Mouse (Mus musculus) intestine, embryonic 14.5 days (tissue): ENCODE measurements around the gene Enoph1. TPM values are rescaled to one million over a fixed set of nuclear protein-coding genes. Genes with fewer than 3 reads are reported as not detected.

ENCODE experiments used
- ATAC-seq: fragments of 200-750 bp; cut with Nextera tagmentation; replicated peaks from 2 replicates; pipeline ENCODE4 v1.8.0; 2017; ENCODE audit warnings: low read depth, moderate number of reproducible peaks, moderate TSS enrichment, moderate library complexity; ENCODE audit not compliant: low FRiP score, low TSS enrichment
- DNase-seq: peaks from one replicate; pipeline ENCODE4 v3.0.0-alpha.2; 2018; ENCODE audit warnings: low spot score
- H3K27ac ChIP-seq: fragments of 300-500 bp; sonication (generic); 2 replicates; pipeline ENCODE4 v1.5.1; 2014; ENCODE audit warnings: low read depth, mild to moderate bottlenecking, control low read depth
- H3K27me3 ChIP-seq: fragments of 300-500 bp; sonication (generic); replicated peaks from 2 replicates; pipeline ENCODE4 v1.6.1; 2014; ENCODE audit warnings: low read length, control low read depth; ENCODE audit not compliant: control insufficient read depth, insufficient read depth
- H3K36me3 ChIP-seq: fragments of 300-500 bp; sonication (generic); 2 replicates; pipeline ENCODE4 v1.6.1; 2014; ENCODE audit warnings: low read length, control low read depth; ENCODE audit not compliant: control insufficient read depth, insufficient read depth
- H3K4me1 ChIP-seq: fragments of 300-500 bp; sonication (generic); replicated peaks from 2 replicates; pipeline ENCODE4 v1.6.1; 2014; ENCODE audit warnings: low read length, control low read depth, mixed read lengths; ENCODE audit not compliant: control insufficient read depth, insufficient read depth
- H3K4me2 ChIP-seq: fragments of 300-500 bp; sonication (generic); 2 replicates; pipeline ENCODE4 v1.6.1; 2014; ENCODE audit warnings: low read length
- H3K4me3 ChIP-seq: fragments of 300-500 bp; sonication (generic); 2 replicates; pipeline ENCODE4 v1.5.1; 2014; ENCODE audit warnings: low read depth, low read length, control low read depth, mixed read lengths
- H3K9ac ChIP-seq: fragments of 300-500 bp; sonication (generic); 2 replicates; pipeline ENCODE4 v1.6.1; 2014; ENCODE audit warnings: mild to moderate bottlenecking, low read length
- H3K9me3 ChIP-seq: fragments of 300-500 bp; sonication (generic); 2 replicates; pipeline ENCODE4 v1.6.1; 2016; ENCODE audit warnings: low read length, control low read depth; ENCODE audit not compliant: control insufficient read depth
- WGBS: fragments of 180-500 bp; shearing (Covaris S2); extraction: QIAGEN DNeasy Blood & Tissue Kit; methylation state at CpG from one replicate; pipeline ENCODE4 v1.1.7; 2014; 5-methylcytosine and 5-hydroxymethylcytosine counted together
- polyA plus RNA-seq: library from polyadenylated mRNA; unstranded; fragments of >200 nt; fragmentation: Nextera tagmentation; extraction: Ambion mirVana; gene quantifications from 2 replicates; pipeline ENCODE4 v1.2.1, GENCODE M21; 2014

Enoph1 gene
- polyA plus RNA-seq, 1 experiment from 2014 or later: 49.8 TPM

DNA sequence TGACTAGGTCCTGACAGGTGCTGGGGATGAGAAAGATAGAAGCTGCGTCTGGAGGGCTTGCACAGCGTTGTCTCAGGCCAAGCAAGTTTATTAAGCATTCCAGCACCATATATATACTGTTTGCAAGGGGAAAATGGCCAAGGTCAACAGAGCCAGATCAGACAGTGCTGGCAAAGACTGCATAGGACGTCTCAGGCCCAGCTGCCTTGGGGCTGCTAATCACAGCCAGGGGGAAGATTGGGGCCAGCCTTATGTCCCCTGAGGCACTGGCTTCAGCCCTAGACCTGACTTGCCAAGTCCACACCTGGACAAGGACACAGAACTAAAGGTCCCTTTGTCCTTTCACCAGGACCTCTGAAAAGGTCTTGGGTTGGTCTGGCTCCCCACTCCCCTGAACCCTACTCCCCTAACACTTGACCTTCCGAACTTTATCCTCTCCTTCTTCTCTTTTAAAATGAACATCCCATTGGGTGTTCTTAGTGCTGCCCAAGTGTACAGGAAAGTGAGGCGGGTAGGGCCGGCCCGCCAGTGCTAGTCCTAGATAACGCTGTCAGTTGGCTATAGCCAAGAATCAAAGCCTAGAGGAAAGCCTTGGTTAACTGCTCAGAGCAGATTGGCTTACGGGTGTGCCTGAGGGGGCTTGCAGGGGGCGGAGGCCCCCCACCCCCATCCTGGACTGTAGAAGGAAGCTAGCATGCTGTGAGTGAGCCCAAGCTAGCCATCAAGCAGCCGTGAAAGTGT is 15.2 kb downstream of the Enoph1 start:
- Histone ChIP-seq H3K4me1 (0 out of 2 replicates have a peak, but pooled peaks cover 4% of the 10 kb centered on the region), H3K27ac (no peak overlapping the region), H3K27me3 (no peaks in the 10 kb centered on the region), H3K9me3 (0 out of 2 replicates have a peak, but pooled peaks cover 2% of the 10 kb centered on the region), H3K4me3 (no peak overlapping the region), H3K4me2 (no peak overlapping the region), H3K36me3 (peaks cover 26% of the 10 kb centered on the region), H3K9ac (no peak overlapping the region)
- no peak for DNase-seq
- ATAC-seq: no peak
- 82% methylated on average over 11 of the region's 11 CpGs for WGBS

DNA sequence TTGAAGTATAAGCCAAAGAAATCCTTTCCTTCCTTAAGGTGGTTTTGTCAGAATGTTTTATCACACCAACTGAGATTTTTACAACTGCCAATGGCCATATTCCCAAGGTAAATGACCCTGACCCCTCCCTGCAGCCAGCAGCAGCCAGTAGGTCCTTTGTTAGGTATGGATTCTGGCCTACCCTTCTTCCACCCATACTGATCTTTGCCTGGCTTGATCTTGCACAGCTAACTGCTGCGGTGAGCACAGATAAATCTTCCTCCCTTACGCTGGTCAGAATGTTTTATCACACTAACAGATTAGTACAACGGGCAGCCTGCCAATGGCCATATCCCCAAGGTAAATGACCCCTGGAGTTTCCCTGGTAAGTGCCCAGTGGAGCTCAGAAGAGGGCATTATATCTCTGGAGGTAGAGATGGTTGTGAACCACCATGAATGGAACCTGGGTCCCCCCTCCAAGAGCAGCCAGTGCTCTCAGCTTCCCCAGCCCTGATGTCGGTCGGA is 16.1 kb downstream of the Enoph1 start:
- DNase-seq (no peak), ATAC-seq (no peak)
- Histone ChIP-seq H3K4me2 (no peak overlapping the region), H3K4me1 (0 out of 2 replicates have a peak, but pooled peaks cover 4% of the 10 kb centered on the region), H3K27me3 (no peaks in the 10 kb centered on the region), H3K9me3 (0 out of 2 replicates have a peak, but pooled peaks cover 2% of the 10 kb centered on the region), H3K27ac (no peak overlapping the region), H3K4me3 (no peak overlapping the region), H3K36me3 (peaks cover 34% of the 10 kb centered on the region), H3K9ac (no peak overlapping the region)
- WGBS: 68% methylated on average over 5 of the region's 5 CpGs

DNA sequence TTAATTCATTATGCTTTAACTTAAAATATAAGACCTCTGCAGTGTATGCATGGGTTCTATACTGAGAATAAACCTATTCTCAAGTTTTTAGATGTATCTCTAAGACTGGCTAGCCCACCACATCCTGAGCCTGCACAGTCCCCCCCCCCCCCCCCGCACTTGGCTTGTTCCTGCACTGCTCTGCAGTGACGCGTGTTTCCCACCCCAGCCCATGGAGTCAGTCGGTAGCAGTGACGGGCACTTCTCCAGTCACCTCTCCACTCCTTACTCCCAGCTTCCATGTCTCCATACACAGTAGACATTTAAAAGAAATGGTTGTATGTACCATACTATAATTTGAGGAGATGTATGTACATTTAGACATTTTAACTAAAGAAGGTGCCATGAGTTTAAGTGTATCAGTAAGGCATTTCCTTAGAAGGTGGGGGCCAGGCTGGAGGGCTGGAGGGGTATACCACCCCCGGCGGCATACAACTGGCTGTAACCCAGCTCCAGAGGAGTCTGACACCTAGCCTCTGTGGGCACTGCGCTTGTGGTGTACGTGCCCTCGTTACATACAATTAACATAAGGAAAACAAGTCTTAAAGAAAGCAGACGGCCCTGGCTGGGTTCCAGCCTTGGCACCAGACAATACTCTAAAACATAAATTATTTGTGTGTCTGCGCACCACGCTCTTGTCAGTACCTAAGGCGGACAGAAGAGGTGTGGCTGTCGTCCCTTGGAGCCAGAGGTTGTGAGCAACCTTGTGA is 17.9 kb downstream of the Enoph1 start:
- Histone ChIP-seq H3K4me3 (no peak overlapping the region), H3K9ac (no peak overlapping the region), H3K4me2 (no peak overlapping the region), H3K9me3 (no peaks in the 10 kb centered on the region), H3K36me3 (peaks cover 44% of the 10 kb centered on the region), H3K4me1 (0 out of 2 replicates have a peak, but pooled peaks cover 4% of the 10 kb centered on the region), H3K27me3 (no peaks in the 10 kb centered on the region), H3K27ac (no peak overlapping the region)
- no peak for DNase-seq
- 82% methylated on average over 14 of the region's 15 CpGs for WGBS
- ATAC-seq: no peak

DNA sequence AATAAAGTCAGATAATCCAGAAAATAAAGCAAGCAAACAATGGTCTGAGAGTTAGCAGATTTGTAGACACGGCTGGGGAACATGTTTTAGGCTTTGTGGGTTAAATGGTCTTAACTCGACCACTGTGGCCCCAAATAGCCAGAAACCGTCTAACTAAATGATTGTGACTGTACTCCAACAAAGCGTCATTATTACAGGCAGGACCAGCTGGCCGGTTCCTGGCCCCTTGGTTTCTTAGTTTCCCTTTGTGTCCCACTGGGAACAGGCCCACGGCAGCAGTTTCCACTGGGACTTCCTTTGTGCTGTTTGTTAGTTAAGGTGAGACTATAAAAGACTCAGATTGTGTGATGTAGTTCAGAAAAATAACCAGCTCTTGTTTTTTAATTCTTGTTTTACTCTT is 18.9 kb downstream of the Enoph1 start:
- no peaks in the 10 kb centered on the region for H3K27me3 ChIP-seq
- 0 out of 2 replicates have a peak, but pooled peaks cover 4% of the 10 kb centered on the region for H3K4me1 ChIP-seq
- ATAC-seq (no peak), DNase-seq (no peak)
- WGBS: 72% methylated on average over 6 of the region's 6 CpGs
- H3K4me3 ChIP-seq: no peak overlapping the region
- peaks cover 50% of the 10 kb centered on the region for H3K36me3 ChIP-seq
- no peaks in the 10 kb centered on the region for H3K9me3 ChIP-seq
- H3K27ac ChIP-seq: no peak overlapping the region
- no peak overlapping the region for H3K9ac ChIP-seq
- no peak overlapping the region for H3K4me2 ChIP-seq

DNA sequence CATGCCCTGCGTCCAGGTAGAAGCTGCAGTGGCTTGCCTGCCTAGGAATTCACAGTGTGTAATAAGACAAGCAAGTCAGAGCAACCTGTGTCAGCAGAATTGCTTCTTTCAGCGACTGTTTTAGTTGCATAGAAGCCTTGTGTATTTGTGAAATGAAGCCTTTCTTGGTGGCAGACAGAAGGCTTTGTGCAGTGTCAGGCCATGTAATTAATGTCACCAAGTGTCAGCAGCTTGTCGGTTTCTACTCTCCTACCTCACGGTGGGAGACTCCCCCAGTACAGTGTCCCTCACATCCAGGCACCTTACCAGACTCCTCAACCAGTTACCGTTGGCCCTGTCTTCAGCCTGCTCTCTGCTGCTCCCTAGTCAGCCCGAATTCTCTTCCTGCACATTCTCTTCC is 19.5 kb downstream of the Enoph1 start:
- Histone ChIP-seq H3K4me3 (no peak overlapping the region), H3K27me3 (no peaks in the 10 kb centered on the region), H3K9ac (no peak overlapping the region), H3K9me3 (no peaks in the 10 kb centered on the region), H3K36me3 (peaks cover 53% of the 10 kb centered on the region), H3K4me2 (no peak overlapping the region), H3K4me1 (0 out of 2 replicates have a peak, but pooled peaks cover 4% of the 10 kb centered on the region), H3K27ac (no peak overlapping the region)
- ATAC-seq: no peak
- 70% methylated on average over 6 of the region's 6 CpGs for WGBS
- DNase-seq: no peak

DNA sequence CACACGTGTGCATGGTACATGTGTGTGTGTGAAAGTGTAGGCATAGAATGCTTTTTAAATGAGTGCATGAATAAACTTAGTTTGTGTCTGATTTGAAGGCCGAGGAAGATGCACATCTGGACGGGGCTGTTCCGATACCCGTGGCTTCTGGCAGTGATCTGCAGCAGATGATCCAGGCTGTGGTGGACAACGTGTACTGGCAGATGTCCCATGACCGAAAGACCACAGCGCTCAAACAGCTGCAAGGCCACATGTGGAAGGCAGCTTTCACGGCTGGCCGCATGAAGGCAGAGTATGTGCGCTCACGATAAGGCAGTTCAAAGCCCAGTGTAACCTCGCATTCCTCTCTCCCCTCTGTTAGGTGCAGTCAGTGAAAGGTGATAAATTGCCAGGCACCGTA is 21.1 kb downstream of the Enoph1 start:
- 95% methylated on average over 14 of the region's 14 CpGs for WGBS
- peaks cover 67% of the 10 kb centered on the region for H3K36me3 ChIP-seq

DNA sequence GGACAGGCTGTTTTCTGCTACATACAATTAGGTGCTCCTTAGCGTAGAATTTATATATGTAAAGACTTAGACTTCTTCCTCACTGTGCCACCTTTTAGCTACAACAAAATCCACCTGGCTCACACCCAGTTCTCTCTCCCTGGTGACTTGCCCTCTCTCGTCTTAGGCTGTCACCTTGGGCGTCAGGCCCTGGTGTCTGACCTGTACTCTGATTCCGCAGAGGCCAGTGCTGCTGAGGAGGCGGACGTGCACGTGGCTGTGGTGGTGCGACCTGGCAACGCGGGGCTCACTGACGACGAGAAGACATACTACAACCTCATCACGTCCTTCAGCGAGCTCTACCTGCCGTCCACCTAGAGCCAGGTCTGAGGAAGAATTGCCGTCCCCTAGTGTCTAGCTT is 27.8 kb downstream of the Enoph1 start:
- Histone ChIP-seq H3K9ac (no peak overlapping the region), H3K9me3 (no peaks in the 10 kb centered on the region), H3K4me2 (no peak overlapping the region), H3K27ac (no peak overlapping the region), H3K36me3 (peaks cover 63% of the 10 kb centered on the region), H3K27me3 (no peaks in the 10 kb centered on the region), H3K4me1 (no peaks in the 10 kb centered on the region), H3K4me3 (no peak overlapping the region)
- no peak for ATAC-seq
- DNase-seq: no peak
- 94% methylated on average over 16 of the region's 16 CpGs for WGBS

More for the DNA sequence above, 21.1 kb downstream of the Enoph1 start:
- Histone ChIP-seq H3K27me3 (no peaks in the 10 kb centered on the region), H3K9ac (no peak overlapping the region), H3K4me3 (no peak overlapping the region), H3K4me1 (no peaks in the 10 kb centered on the region), H3K9me3 (no peaks in the 10 kb centered on the region), H3K4me2 (no peak overlapping the region), H3K27ac (no peak overlapping the region)
- DNase-seq (no peak), ATAC-seq (no peak)

DNA sequence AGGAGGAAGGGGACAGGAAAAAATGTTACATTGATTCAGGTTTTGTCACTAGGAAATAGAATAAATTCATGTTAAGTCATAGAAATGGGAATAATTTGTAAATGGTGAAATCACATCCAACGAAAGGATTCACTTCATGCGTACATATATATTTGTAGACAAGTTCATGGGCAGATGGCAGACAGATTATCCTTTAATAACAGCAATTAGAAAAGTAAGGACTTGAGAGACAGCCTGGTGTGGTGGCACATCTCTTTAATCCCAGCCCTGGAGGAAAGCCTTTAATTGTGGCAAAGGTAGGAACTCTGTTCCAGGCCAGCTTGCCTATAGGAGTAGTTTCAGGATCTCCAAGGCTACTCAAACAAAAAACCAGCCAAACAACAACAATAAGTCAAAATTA is 29.7 kb downstream of the Enoph1 start:
- Histone ChIP-seq H3K4me3 (no peak overlapping the region), H3K36me3 (peaks cover 59% of the 10 kb centered on the region), H3K4me1 (no peaks in the 10 kb centered on the region), H3K9me3 (no peaks in the 10 kb centered on the region), H3K27me3 (no peaks in the 10 kb centered on the region), H3K27ac (no peak overlapping the region), H3K9ac (no peak overlapping the region), H3K4me2 (no peak overlapping the region)
- no peak for DNase-seq
- no peak for ATAC-seq
- WGBS: 94% methylated on average over 2 of the region's 2 CpGs
